Mouse (Mus musculus) lung, postnatal 0 days (tissue): ENCODE results near the gene Gm30191.

Experiments
- CTCF ChIP-seq: IDR thresholded peaks from 2 replicates; pipeline ENCODE4 v1.5.1; 2016; ENCODE audit warnings: antibody characterized with exemption, mild to moderate bottlenecking
- EP300 ChIP-seq: IDR thresholded peaks from 2 replicates; pipeline ENCODE4 v1.6.1; 2016; ENCODE audit warnings: antibody characterized with exemption, mild to moderate bottlenecking, control low read depth

DNA sequence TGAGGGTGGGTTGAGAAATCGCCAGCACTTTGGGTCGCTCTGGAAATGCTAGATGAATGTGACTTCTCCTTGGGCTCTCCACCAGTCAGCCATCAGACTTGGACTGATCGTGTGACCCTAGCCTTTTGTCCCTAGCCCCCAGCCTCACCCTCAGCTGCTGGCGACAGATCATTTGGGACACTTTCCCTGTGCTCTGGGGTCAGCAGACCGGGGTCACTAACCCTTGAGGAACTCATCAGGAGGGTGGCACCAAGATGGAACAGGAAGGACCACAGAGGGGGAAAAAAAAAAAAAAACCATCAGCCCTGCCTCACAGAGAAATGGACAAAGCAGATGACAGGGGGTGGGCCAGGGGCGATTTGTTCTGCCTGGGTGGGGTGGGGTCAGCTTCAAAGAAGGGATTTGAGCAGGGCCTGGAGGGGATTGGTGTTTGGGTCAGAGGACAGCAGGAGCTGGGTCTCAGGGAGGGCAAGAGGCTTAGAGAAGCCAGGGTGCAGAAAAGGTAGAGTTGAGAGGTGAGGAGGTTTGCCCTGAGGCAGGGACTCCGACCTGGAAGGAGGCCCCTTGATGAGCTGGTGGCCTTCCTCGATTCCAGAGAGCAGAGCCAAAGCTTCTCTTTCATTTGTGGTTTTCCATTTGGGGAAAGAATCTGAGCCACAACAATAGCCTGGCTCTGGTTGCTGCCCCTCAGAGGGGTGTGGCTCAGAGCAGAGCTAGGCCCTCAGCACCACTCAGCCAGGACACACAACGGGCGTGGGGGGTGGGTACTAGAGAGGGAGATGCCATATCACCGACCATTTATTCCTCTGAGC, 10.7 kb downstream of the Gm30191 start:
- no peak for TF ChIP-seq CTCF
- TF ChIP-seq EP300 = no peak
